In the genomic region with DNA sequence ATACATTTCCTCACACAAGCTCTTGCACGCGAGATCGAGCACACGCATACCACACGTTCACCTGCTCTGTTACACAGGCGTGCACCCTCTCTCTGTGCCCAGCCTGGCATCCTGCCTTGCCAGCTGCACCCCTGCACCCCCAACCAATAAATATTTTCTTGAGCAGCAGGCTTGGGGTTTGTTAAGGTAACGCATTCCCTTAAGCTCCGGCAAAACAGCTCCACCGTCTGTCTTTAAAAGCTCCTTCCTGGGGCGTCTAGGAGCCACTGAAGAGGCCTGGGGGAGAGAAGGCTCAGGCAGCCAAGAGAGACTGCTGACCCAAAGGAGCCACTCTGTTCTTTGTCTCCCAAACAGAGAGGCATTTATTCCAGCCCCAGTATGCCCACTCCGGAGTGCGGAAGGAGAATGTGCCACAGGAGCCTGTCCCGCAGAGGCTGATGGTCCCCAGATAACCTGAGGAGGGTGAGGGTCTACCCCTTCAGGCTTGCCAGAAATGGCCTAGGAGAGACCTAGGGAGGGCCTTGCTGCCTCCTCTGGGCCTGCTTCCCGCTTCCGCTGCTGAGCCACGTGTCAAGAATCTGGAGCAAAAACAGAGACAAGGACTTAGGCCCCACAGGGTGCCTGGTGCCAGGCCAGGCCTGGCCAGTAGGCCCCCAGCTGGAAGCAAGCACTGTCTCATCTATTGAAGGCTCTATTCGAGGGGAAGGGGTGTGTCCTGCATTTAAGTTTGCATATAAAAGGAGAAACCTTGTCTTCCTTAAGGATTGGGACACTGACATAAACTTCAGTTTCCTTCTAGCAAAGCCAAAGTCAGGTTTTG, we compare ENCODE assay signal across 9 mouse cellular contexts. TPM values are rescaled to one million over a fixed set of nuclear protein-coding genes. Genes with fewer than 3 reads are reported as not detected.
A peak's percentile ranks its signal among the peaks of the same experiment; 100 is the strongest.
DNase-seq lines count a peak whose midpoint lies in the region; TF ChIP-seq lines count a peak whose summit lies in the region.
"Had no signal": no experiment of that assay in that cellular context is flagged by ENCODE, and none has a peak within 500 bp of the region (broad histone marks: within the 10 kb centered on the region; RNA-seq: fewer than 3 reads in every experiment).

No protein-coding gene starts in this region.

- H3K4me1 ChIP-seq in hindbrain, embryonic 10.5 days (replicated peaks), result peaks cover 41% of the 10 kb centered on the region
- H3K4me1 ChIP-seq in small intestine, adult 2 months (ENCODE audit: control insufficient read depth, insufficient read depth, insufficient read length, low read length), result peaks cover 45% of the 10 kb centered on the region

- no peak for TF ChIP-seq CTCF in small intestine, adult 2 months (IDR thresholded peaks at IDR 0.05; ENCODE audit: extremely low read depth, insufficient read length, insufficient replicate concordance, low read depth, low read length)

- H3K27me3 ChIP-seq in hindbrain, embryonic 10.5 days (ENCODE audit: insufficient read depth, poor library complexity, severe bottlenecking), result peaks cover 58% of the 10 kb centered on the region
- H3K27me3 ChIP-seq in small intestine, adult 2 months (ENCODE audit: control insufficient read depth, insufficient read depth, low read length), result no peaks in the 10 kb centered on the region

- no peaks in the 10 kb centered on the region for H3K9me3 ChIP-seq in hindbrain, embryonic 10.5 days

- H3K36me3 ChIP-seq in hindbrain, embryonic 10.5 days, result no peaks in the 10 kb centered on the region
- H3K36me3 ChIP-seq in small intestine, adult 2 months (ENCODE audit: control insufficient read depth, insufficient read depth, low read length), result no peaks in the 10 kb centered on the region

- DNase-seq in layer of hippocampus, adult 11-12 months (ENCODE audit: low spot score), result peak; percentile 61
- no peak for DNase-seq in layer of hippocampus, adult 9-10 months (ENCODE audit: low spot score)
- DNase-seq in embryo, embryonic 9.5 days (ENCODE audit: extremely low spot score), result peak; percentile 38
- peak; percentile 25 for DNase-seq in hindbrain, embryonic 10.5 days (ENCODE audit: low spot score)
- DNase-seq in layer of hippocampus, postnatal 10 days (ENCODE audit: low spot score in 2 of 2), result peak; percentile 56 to 73
- DNase-seq in lung, postnatal 25 days (ENCODE audit: low spot score), result peak; percentile 59
- DNase-seq in urinary bladder, postnatal 14 days (ENCODE audit: low spot score), result no peak

- 12% methylated on average over 17 of the region's 17 CpGs for WGBS in hindbrain, embryonic 10.5 days
- 21% methylated on average over 17 of the region's 17 CpGs for WGBS in small intestine, adult 2 months

- TF ChIP-seq POLR2A in small intestine, adult 2 months (IDR thresholded peaks at IDR 0.05; ENCODE audit: low read depth, low read length), result no peak

- H3K27ac ChIP-seq in hindbrain, embryonic 10.5 days, result peak overlapping the region; percentile 71
- H3K27ac ChIP-seq in small intestine, adult 2 months (ENCODE audit: insufficient read depth, low read depth, low read length), result peak overlapping the region; percentile 60
- H3K27ac ChIP-seq: macrophage had no signal

- H3K4me3 ChIP-seq in hindbrain, embryonic 10.5 days, result peak overlapping the region; percentile 82
- H3K4me3 ChIP-seq in small intestine, adult 2 months (ENCODE audit: low read depth, low read length), result 0 out of 2 replicates have a peak overlapping the region, but pooled peaks have one; percentile 57

RNA-seq across cellular contexts. Expression of a gene that starts 59.4 kb away (rescaled TPM):
- 6.5 and 9.1 TPM in 2 replicates for polyA plus RNA-seq in hindbrain, embryonic 10.5 days (2016; fragmentation: Nextera tagmentation; extraction: Ambion mirVana)
- total RNA-seq in layer of hippocampus, postnatal 10 days (2021), result 10 to 100 TPM; 72.4 to 90.2 TPM
- polyA plus RNA-seq in small intestine, adult 2 months (2012; rRNA removed), result 35.0 and 64.7 TPM in 2 replicates

Comparison
In these comparisons a context has a peak if more than half of its experiments do, and no peak if none do; other contexts are left out.
1. DNase-seq: peak in layer of hippocampus, adult 11-12 months (single experiment), embryo, embryonic 9.5 days (single experiment), hindbrain, embryonic 10.5 days (single experiment), layer of hippocampus, postnatal 10 days (2 of 2) and lung, postnatal 25 days (single experiment); none in layer of hippocampus, adult 9-10 months (single experiment) and urinary bladder, postnatal 14 days (single experiment).